Mouse (Mus musculus): ENCODE results near the gene Sipa1l3.

DNA sequence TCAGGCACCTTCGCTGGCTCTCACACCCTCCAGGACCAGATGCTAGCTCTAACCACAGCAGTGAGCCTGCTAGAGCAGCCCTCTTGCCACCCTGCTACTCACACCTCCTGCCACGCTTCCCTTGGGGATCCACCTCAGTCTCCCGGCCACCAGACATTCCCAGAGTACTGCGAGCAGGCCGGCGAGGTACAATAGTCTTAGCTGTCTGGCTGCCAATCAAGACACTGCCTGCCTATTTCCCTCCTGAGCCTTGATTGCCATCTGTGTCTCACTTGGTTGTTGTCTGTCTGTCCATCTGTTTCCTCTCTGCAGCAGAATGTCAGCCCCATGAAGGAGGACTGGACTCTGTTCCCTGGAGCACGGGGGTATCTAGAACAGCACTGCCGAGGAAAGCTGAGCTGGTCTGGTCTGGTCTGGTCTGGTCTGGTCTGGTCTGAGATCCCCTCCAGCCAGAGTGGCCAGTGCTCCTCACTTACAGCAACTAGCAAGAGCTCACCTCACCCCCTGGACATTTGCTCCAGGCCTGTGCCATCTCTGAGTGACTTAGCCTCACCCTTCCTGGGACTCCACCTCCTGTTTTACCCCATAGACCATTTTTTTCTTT is 175.8 kb downstream of the Sipa1l3 start:
- TF ChIP-seq CTCF (IDR thresholded peaks at IDR 0.05; ENCODE audit: extremely low read depth, insufficient read depth, low read length) (no peak), POLR2A (IDR thresholded peaks at IDR 0.05; ENCODE audit: extremely low read depth, insufficient read depth, low read length) (no peak)

Measured in cortical plate, adult 2 months (tissue).